Mouse (Mus musculus) heart, embryonic 15.5 days (tissue): Measurements from ENCODE around the gene Nbr1. TPM values are rescaled to one million over a fixed set of nuclear protein-coding genes. Genes with fewer than 3 reads are reported as not detected.
A peak's percentile ranks its signal among the peaks of the same experiment; 100 is the strongest.
"Not testable (repeated sequence)": the region's sequence is repeated elsewhere in the genome, so short reads cannot be mapped to it uniquely, and the experiment has no call there.

Source experiments
- ATAC-seq: fragments of 200-750 bp; cut with Nextera tagmentation; replicated peaks from 2 replicates; pipeline ENCODE4 v1.8.0; 2017; ENCODE audit warnings: low read depth, moderate TSS enrichment; ENCODE audit not compliant: insufficient number of reproducible peaks, insufficient read depth, low FRiP score
- H3K27ac ChIP-seq: fragments of 300-500 bp; sonication (generic); 2 replicates; pipeline ENCODE4 v1.5.1; 2015; ENCODE audit warnings: mild to moderate bottlenecking, inconsistent platforms
- H3K27me3 ChIP-seq: fragments of 300-500 bp; sonication (generic); 2 replicates; pipeline ENCODE4 v1.6.1; 2015; ENCODE audit warnings: inconsistent platforms
- H3K36me3 ChIP-seq: fragments of 300-500 bp; sonication (generic); 2 replicates; pipeline ENCODE4 v1.6.1; 2015; ENCODE audit warnings: mild to moderate bottlenecking, inconsistent platforms
- H3K4me1 ChIP-seq: fragments of 300-500 bp; sonication (generic); replicated peaks from 2 replicates; pipeline ENCODE4 v1.6.1; 2015; ENCODE audit warnings: inconsistent platforms
- H3K4me2 ChIP-seq: fragments of 300-500 bp; sonication (generic); 2 replicates; pipeline ENCODE4 v1.6.1; 2015; ENCODE audit warnings: inconsistent platforms, mild to moderate bottlenecking, moderate library complexity
- H3K4me3 ChIP-seq: fragments of 300-500 bp; sonication (generic); 2 replicates; pipeline ENCODE4 v1.5.1; 2015; ENCODE audit warnings: mild to moderate bottlenecking, inconsistent platforms
- H3K9ac ChIP-seq: fragments of 300-500 bp; sonication (generic); 2 replicates; pipeline ENCODE4 v1.6.1; 2015; ENCODE audit warnings: mild to moderate bottlenecking, inconsistent platforms
- H3K9me3 ChIP-seq: fragments of 300-500 bp; sonication (generic); replicated peaks from 2 replicates; pipeline ENCODE4 v1.6.1; 2016; ENCODE audit warnings: inconsistent platforms
- WGBS: fragments of 180-500 bp; shearing (Covaris S2); methylation state at CpG from one replicate; pipeline ENCODE4 v1.1.7; 2015; ENCODE audit warnings: mixed read lengths; 5-methylcytosine and 5-hydroxymethylcytosine counted together
- polyA plus RNA-seq: library from polyadenylated mRNA; unstranded; fragments of >200 nt; fragmentation: Nextera tagmentation; extraction: Ambion mirVana; gene quantifications from 2 replicates; pipeline ENCODE4 v1.2.1, GENCODE M21; 2015

Gene Nbr1
- polyA plus RNA-seq, 1 experiment from 2014 or later = 58.5 TPM

- H3K36me3 ChIP-seq, H3K4me3 ChIP-seq, H3K9ac ChIP-seq, H3K27ac ChIP-seq, ATAC-seq, H3K27me3 ChIP-seq, H3K4me2 ChIP-seq, H3K9me3 ChIP-seq: not testable (repeated sequence)
- peaks cover 13% of the 10 kb centered on the region for H3K4me1 ChIP-seq
- 76% methylated on average over 4 of the region's 4 CpGs for WGBS
Observed at GRCm38 (mm10) chr11:101607134-101607533, 55.2 kb downstream of the Nbr1 start.

DNA sequence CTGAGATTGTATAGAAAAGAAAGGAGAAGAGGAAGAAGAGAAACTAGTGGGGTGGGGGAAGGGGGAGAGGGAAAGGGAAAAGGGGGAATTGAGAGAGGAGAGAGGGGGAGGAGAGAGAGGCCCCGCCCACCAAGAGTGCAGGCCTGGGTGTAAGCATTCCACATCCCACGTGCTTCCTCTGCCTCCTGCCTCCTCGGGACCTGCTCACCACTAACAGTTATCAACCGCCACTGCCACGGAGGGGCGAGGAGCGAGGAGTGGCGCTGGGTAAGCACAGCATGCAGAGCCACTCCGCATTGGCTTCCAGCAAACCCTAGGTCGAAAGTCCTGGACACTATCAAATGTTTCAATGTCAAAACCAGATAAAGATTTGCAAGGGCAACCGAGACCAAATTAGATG lies 58.5 kb downstream of the Nbr1 start:
- WGBS = 6% methylated on average over 11 of the region's 11 CpGs
- ATAC-seq = peak; percentile 53
- H3K4me2 ChIP-seq = peak overlapping the region; percentile 50
- H3K36me3 ChIP-seq = no peaks in the 10 kb centered on the region
- peaks cover 9% of the 10 kb centered on the region for H3K4me1 ChIP-seq
- H3K9ac ChIP-seq = no peak overlapping the region
- no peaks in the 10 kb centered on the region for H3K27me3 ChIP-seq
- H3K4me3 ChIP-seq = peak overlapping the region; percentile 12; the same call in 1 of the 2 replicates
- H3K9me3 ChIP-seq = no peaks in the 10 kb centered on the region
- no peak overlapping the region for H3K27ac ChIP-seq

DNA sequence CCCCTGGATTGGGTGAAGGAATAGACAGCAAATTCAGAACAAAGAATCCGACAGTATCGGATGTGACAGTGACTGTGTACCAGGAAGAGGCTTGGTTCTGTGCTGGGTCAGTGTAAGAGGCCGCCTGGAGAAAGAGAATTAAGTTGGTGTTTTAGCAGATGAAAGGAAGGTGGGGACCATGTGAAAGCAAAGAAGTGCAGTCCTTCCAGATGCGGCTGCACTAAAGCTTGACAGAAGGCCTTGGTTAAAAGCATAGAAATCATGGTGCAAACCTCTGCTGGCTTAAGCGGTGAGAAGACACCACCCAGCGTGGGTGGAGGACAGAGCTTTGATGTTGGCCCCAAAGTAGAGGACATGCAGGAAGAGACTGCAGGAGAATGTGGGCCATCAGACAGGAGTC lies 61.6 kb downstream of the Nbr1 start:
- Histone ChIP-seq H3K9me3 (no peaks in the 10 kb centered on the region), H3K27me3 (no peaks in the 10 kb centered on the region), H3K4me3 (no peak overlapping the region), H3K4me2 (no peak overlapping the region), H3K9ac (no peak overlapping the region), H3K27ac (no peak overlapping the region), H3K4me1 (peaks cover 22% of the 10 kb centered on the region), H3K36me3 (no peaks in the 10 kb centered on the region)
- ATAC-seq = no peak
- WGBS = 67% methylated on average over 6 of the region's 6 CpGs

GRCm38 (mm10) chr11:101614116-101614515 lies 62.2 kb downstream of the Nbr1 start:
- Histone ChIP-seq H3K4me2 (no peak overlapping the region), H3K4me3 (no peak overlapping the region), H3K9me3 (no peaks in the 10 kb centered on the region), H3K27ac (no peak overlapping the region), H3K27me3 (no peaks in the 10 kb centered on the region), H3K9ac (no peak overlapping the region), H3K36me3 (no peaks in the 10 kb centered on the region), H3K4me1 (peaks cover 22% of the 10 kb centered on the region)
- 46% methylated on average over 4 of the region's 4 CpGs for WGBS
- ATAC-seq = no peak

DNA sequence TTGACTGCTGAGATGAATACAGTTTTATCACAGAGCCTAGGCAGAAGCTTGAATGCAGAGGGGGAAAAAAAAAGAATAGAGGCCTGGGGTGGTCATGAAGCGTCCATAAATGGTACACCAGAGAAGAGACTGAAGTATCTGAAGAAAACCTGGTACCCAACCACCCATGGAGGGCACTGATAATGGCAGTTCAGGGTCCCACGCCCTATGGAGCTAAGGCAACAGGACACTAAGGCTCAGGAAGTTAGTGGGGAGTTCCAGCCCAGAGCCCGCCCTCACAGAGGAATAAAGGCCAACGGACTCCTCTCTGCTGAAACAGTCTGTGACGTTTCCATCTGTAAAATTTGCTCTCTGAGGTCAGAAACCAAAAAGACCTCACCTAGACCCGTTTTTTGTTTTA lies 63.4 kb downstream of the Nbr1 start:
- Histone ChIP-seq H3K9me3 (no peaks in the 10 kb centered on the region), H3K4me3 (no peak overlapping the region), H3K36me3 (no peaks in the 10 kb centered on the region), H3K27me3 (no peaks in the 10 kb centered on the region), H3K4me2 (no peak overlapping the region), H3K9ac (no peak overlapping the region), H3K27ac (no peak overlapping the region), H3K4me1 (peaks cover 21% of the 10 kb centered on the region)
- ATAC-seq = no peak
- 69% methylated on average over 6 of the region's 6 CpGs for WGBS

DNA sequence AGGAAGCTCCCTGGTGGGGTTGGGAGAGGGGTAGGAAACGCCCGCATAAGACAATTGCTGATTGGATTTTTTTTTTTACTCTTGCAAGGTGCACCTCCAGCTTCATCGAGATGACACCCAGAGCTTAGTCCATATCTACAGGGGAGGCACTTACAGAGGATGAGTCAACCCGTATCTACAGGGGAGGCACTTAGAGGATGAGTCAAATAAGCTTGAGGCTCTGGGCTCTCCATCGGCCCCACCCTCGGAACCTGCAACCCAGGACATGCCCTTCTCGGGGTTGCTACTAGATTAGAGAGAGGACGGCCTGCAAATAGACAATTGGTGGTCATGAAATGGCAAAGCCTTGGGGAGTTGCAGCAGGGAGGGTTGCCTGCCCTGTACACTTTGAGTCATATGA lies 64.2 kb downstream of the Nbr1 start:
- WGBS = 79% methylated on average over 8 of the region's 8 CpGs
- Histone ChIP-seq H3K9ac (no peak overlapping the region), H3K27me3 (no peaks in the 10 kb centered on the region), H3K4me3 (no peak overlapping the region), H3K27ac (no peak overlapping the region), H3K4me1 (peaks cover 13% of the 10 kb centered on the region), H3K36me3 (no peaks in the 10 kb centered on the region), H3K9me3 (no peaks in the 10 kb centered on the region), H3K4me2 (no peak overlapping the region)
- ATAC-seq = no peak

DNA sequence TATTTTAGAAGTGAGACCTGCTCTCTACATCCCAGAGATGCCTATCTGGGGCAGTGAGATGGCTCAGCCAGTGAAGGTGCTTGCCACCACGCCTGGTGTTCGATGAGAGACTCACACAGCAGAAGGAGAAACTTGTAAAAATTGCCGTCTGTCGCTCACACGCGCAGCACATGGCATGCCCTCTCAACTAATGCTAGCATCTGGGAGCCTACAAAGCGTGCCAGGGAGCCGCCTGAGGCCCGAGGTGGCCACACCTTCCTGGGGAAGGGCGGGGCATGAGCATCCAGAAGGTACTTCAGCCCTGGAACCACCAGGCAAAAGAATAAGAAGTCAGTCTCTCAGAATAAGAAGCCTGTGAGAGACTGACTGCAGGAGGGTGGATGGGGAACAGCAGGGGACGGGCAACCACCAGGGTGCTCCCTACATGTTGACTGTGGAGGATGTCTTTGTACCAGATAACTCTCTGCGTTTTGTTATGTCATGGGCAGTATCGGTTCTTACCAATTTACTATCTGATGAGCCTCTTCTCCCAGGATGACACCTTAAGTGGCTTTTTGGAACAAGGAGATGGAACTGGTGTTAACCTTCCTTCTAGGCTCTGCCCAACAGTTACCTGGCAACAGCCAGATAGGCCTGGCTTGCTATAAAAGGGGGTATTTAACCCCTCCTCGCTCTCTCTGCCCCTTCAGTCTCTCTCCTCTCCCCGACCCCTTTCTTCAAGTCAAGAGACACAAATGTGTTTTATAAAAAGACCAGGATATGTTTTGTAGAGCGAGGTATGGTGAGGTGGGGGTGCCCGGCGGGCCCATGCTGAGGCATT lies 65.2 kb downstream of the Nbr1 start:
- no peak overlapping the region for H3K4me2 ChIP-seq
- no peaks in the 10 kb centered on the region for H3K36me3 ChIP-seq
- peaks cover 13% of the 10 kb centered on the region for H3K4me1 ChIP-seq
- ATAC-seq = no peak
- H3K4me3 ChIP-seq = no peak overlapping the region
- H3K9ac ChIP-seq = no peak overlapping the region
- no peaks in the 10 kb centered on the region for H3K27me3 ChIP-seq
- 25% methylated on average over 18 of the region's 18 CpGs for WGBS
- no peak overlapping the region for H3K27ac ChIP-seq
- H3K9me3 ChIP-seq = no peaks in the 10 kb centered on the region

DNA sequence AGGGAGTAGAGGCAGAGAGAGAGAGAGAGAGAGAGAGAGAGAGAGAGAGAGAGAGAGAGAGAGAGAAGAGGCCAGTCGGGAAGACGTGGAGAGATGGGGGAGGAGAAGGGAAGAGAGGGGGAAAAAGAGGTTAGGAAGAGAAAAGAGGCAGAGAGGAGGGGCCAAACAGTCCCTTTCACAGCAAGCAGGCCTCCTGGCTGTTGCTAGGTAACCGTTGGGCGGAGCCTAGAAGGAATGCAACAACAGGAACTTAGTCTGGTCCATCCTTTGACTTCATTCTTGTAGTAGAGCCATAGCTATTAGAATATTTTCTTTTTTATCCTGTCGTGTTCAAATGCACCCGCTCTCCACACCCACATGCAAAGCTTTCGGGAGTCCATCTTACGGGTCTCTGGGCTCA lies 65.9 kb downstream of the Nbr1 start:
- 17% methylated on average over 6 of the region's 8 CpGs for WGBS
- H3K36me3 ChIP-seq = no peaks in the 10 kb centered on the region
- H3K27me3 ChIP-seq = no peaks in the 10 kb centered on the region
- H3K4me2 ChIP-seq = peak overlapping the region; percentile 32; the same call in 1 of the 2 replicates
- H3K9me3 ChIP-seq = no peaks in the 10 kb centered on the region
- no peak overlapping the region for H3K9ac ChIP-seq
- H3K4me3 ChIP-seq = no peak overlapping the region
- ATAC-seq = no peak
- peaks cover 13% of the 10 kb centered on the region for H3K4me1 ChIP-seq
- no peak overlapping the region for H3K27ac ChIP-seq

GRCm38 (mm10) chr11:101618596-101618995 lies 66.6 kb downstream of the Nbr1 start:
- Histone ChIP-seq H3K27me3 (no peaks in the 10 kb centered on the region), H3K27ac (no peak overlapping the region), H3K4me3 (no peak overlapping the region), H3K4me2 (no peak overlapping the region), H3K36me3 (no peaks in the 10 kb centered on the region), H3K9ac (no peak overlapping the region), H3K4me1 (peaks cover 13% of the 10 kb centered on the region), H3K9me3 (no peaks in the 10 kb centered on the region)
- WGBS = 75% methylated on average over 3 of the region's 3 CpGs
- ATAC-seq = no peak

GRCm38 (mm10) chr11:101620022-101620655 lies 68.2 kb downstream of the Nbr1 start:
- H3K9ac ChIP-seq, H3K4me2 ChIP-seq, H3K27ac ChIP-seq, H3K27me3 ChIP-seq, ATAC-seq, H3K9me3 ChIP-seq, H3K4me3 ChIP-seq, H3K36me3 ChIP-seq: not testable (repeated sequence)
- 78% methylated on average over 11 of the region's 11 CpGs for WGBS
- peaks cover 13% of the 10 kb centered on the region for H3K4me1 ChIP-seq

- Histone ChIP-seq H3K9ac (peak overlapping the region; percentile 69), H3K27me3 (no peaks in the 10 kb centered on the region), H3K36me3 (no peaks in the 10 kb centered on the region; the same call in 1 of the 2 replicates), H3K4me2 (peak overlapping the region; percentile 89), H3K4me1 (peaks cover 9% of the 10 kb centered on the region), H3K27ac (peak overlapping the region; percentile 99), H3K4me3 (peak overlapping the region; percentile 69), H3K9me3 (no peaks in the 10 kb centered on the region)
- ATAC-seq = no peak
- WGBS = 3% methylated on average over 8 of the region's 8 CpGs
Observed at GRCm38 (mm10) chr11:101626649-101626994, 74.7 kb downstream of the Nbr1 start.
